Mouse (Mus musculus): ENCODE data around the gene Sgtb.

- TF ChIP-seq GATA1 (IDR thresholded peaks at IDR 0.05; ENCODE audit: low read length), result no peak
- no peak for TF ChIP-seq TAL1 (IDR thresholded peaks at IDR 0.05; ENCODE audit: low read length)
Observed at GRCm38 (mm10) chr13:104144871-104145270, 35.3 kb downstream of the Sgtb start.
